Mouse (Mus musculus) CH12.LX (cell line): ENCODE measurements around the gene Bri3bp. TPM values are rescaled to one million over a fixed set of nuclear protein-coding genes. Genes with fewer than 3 reads are reported as not detected.
"Not testable (repeated sequence)": the region's sequence is repeated elsewhere in the genome, so short reads cannot be mapped to it uniquely, and the experiment has no call there.

Experiments
- DNase-seq: peaks from one replicate; pipeline ENCODE4 v3.0.0-alpha.2; 2013; ENCODE audit errors: extremely low read depth
- H3K27ac ChIP-seq: 2 replicates; pipeline ENCODE4 v1.5.1; 2012; ENCODE audit warnings: low read depth, mild to moderate bottlenecking, control low read depth, moderate library complexity; ENCODE audit not compliant: insufficient read depth
- H3K27me3 ChIP-seq: replicated peaks from 2 replicates; pipeline ENCODE3; 2012; ENCODE audit warnings: inconsistent platforms
- H3K36me3 ChIP-seq, 2 experiments: replicated peaks in 1 of 2; 2 replicates each; pipeline versions ENCODE3 to v1.6.1; 2012; ENCODE audit warnings: inconsistent platforms in 1 of 2, low read length in 1 of 2, mild to moderate bottlenecking in 1 of 2, mixed read lengths in 1 of 2, moderate library complexity in 1 of 2; ENCODE audit not compliant: control insufficient read depth in 1 of 2, insufficient read depth in 1 of 2
- H3K4me1 ChIP-seq, 2 experiments: 2 replicates each; pipeline ENCODE4 v1.6.1; 2012; ENCODE audit warnings: inconsistent platforms in 1 of 2, moderate library complexity in 1 of 2; ENCODE audit not compliant: insufficient read depth in 2 of 2, control insufficient read depth in 1 of 2
- H3K4me2 ChIP-seq: 2 replicates; pipeline ENCODE4 v1.6.1; 2012; ENCODE audit warnings: low read depth, mild to moderate bottlenecking, control low read depth; ENCODE audit not compliant: poor library complexity, insufficient read depth, severe bottlenecking
- H3K4me3 ChIP-seq, 3 experiments: fragments of 150-350 bp in 1 of 3; sonication (generic) in 1 of 3; replicated peaks in 1 of 3; 2 replicates each; pipeline versions ENCODE3 to v1.5.1; 2011 to 2012; ENCODE audit warnings: low read depth in 2 of 3, low read length in 2 of 3, mild to moderate bottlenecking in 2 of 3, moderate library complexity in 2 of 3, control low read depth in 1 of 3, improper control_type of control experiment in 1 of 3, inconsistent platforms in 1 of 3, mixed read lengths in 1 of 3; ENCODE audit not compliant: poor library complexity in 1 of 3
- H3K79me2 ChIP-seq: replicated peaks from 2 replicates; pipeline ENCODE4 v1.6.1; 2012; ENCODE audit warnings: mild to moderate bottlenecking, moderate library complexity; ENCODE audit not compliant: control insufficient read depth, poor library complexity, insufficient read depth, severe bottlenecking; ENCODE audit errors: extremely low read depth
- H3K9ac ChIP-seq: 2 replicates; pipeline ENCODE4 v1.6.1; 2012; ENCODE audit warnings: low read depth, mild to moderate bottlenecking, control low read depth, moderate library complexity; ENCODE audit not compliant: insufficient read depth
- H3K9me3 ChIP-seq: replicated peaks from 2 replicates; pipeline ENCODE3; 2012; ENCODE audit warnings: low read length, inconsistent platforms, mixed read lengths
- BHLHE40 ChIP-seq: IDR thresholded peaks from 2 replicates; pipeline ENCODE4 v1.6.1; 2011; ENCODE audit warnings: mild to moderate bottlenecking, low read depth, low read length, improper control_type of control experiment
- CHD1 ChIP-seq: IDR thresholded peaks from 2 replicates; pipeline ENCODE4 v1.6.1; 2012; ENCODE audit warnings: low read depth, low read length, improper control_type of control experiment, inconsistent platforms
- CHD2 ChIP-seq: IDR thresholded peaks from 2 replicates; pipeline ENCODE4 v1.6.1; 2011; ENCODE audit warnings: low read length, improper control_type of control experiment
- GABPA ChIP-seq: IDR thresholded peaks from 2 replicates; pipeline ENCODE4 v1.6.1; 2012; ENCODE audit warnings: low read depth, low read length, improper control_type of control experiment, inconsistent platforms; ENCODE audit not compliant: insufficient replicate concordance
- IRF4 ChIP-seq: IDR thresholded peaks from 2 replicates; pipeline ENCODE4 v1.6.1; 2014; ENCODE audit warnings: low read depth, mild to moderate bottlenecking, inconsistent platforms, low read length, improper control_type of control experiment
- MAX ChIP-seq: IDR thresholded peaks from 2 replicates; pipeline ENCODE4 v1.6.1; 2011; ENCODE audit warnings: low read length, improper control_type of control experiment
- MEF2A ChIP-seq: IDR thresholded peaks from 2 replicates; pipeline ENCODE4 v1.6.1; 2014; ENCODE audit warnings: low read depth, mild to moderate bottlenecking, inconsistent platforms, low read length, improper control_type of control experiment, borderline replicate concordance
- MXI1 ChIP-seq: IDR thresholded peaks from 2 replicates; pipeline ENCODE4 v1.6.1; 2011; ENCODE audit warnings: mild to moderate bottlenecking, low read depth, low read length, improper control_type of control experiment
- NRF1 ChIP-seq: IDR thresholded peaks from 2 replicates; pipeline ENCODE4 v1.6.1; 2014; ENCODE audit warnings: low read depth, mild to moderate bottlenecking, inconsistent platforms, low read length, improper control_type of control experiment, moderate library complexity
- PAX5 ChIP-seq: IDR thresholded peaks from 2 replicates; pipeline ENCODE4 v1.6.1; 2012; ENCODE audit warnings: low read length, inconsistent platforms, mixed read lengths
- POLR2A ChIP-seq: IDR thresholded peaks from 2 replicates; pipeline ENCODE4 v1.6.1; 2011; ENCODE audit warnings: low read depth, mild to moderate bottlenecking, improper control_type of control experiment, low read length
- TBP ChIP-seq: conservative IDR thresholded peaks from 2 replicates; pipeline ENCODE4 v1.6.1; 2011; ENCODE audit warnings: low read depth, low read length, improper control_type of control experiment
- UBTF ChIP-seq: IDR thresholded peaks from 2 replicates; pipeline ENCODE4 v1.6.1; 2012; ENCODE audit warnings: low read depth, mild to moderate bottlenecking, inconsistent platforms, low read length, improper control_type of control experiment, moderate library complexity
- USF1 ChIP-seq: IDR thresholded peaks from 2 replicates; pipeline ENCODE4 v1.6.1; 2014; ENCODE audit warnings: low read depth, mild to moderate bottlenecking, inconsistent platforms, low read length, improper control_type of control experiment
- ZNF384 ChIP-seq: IDR thresholded peaks from 2 replicates; pipeline ENCODE4 v1.6.1; 2012; ENCODE audit warnings: low read depth, low read length, improper control_type of control experiment, inconsistent platforms
- dilution Hi-C: fragments of 300-500 bp; cut with MboI; formaldehyde crosslinking; loops from 2 replicates; pipeline ENCODE4 v1.14.3; 2020; ENCODE audit warnings: low sequenced_read_pairs; ENCODE audit not compliant: extremely low pct_unique_long_range_greater_than_20kb, extremely low pct_ligation_motif_present
- in situ Hi-C: fragments of 300-500 bp; cut with MboI; formaldehyde crosslinking; loops from 3 replicates; pipeline ENCODE4 v1.14.3; 2019; ENCODE audit warnings: low sequenced_read_pairs, low pct_ligation_motif_present, low pct_unique_long_range_greater_than_20kb, mixed read lengths
- polyA plus RNA-seq: library from polyadenylated mRNA; unstranded; fragments of >175 nt; gene quantifications from 2 replicates; pipeline ENCODE4 v1.2.1, GENCODE M21; 2012; ENCODE audit warnings: low read depth; ENCODE audit not compliant: insufficient read length
- total RNA-seq, 2 experiments: library from RNA; depleted of rRNA; stranded (reverse); fragments of 300-350 nt in 1 of 2; fragments of >200 nt in 1 of 2; gene quantifications; 2 replicates each; pipeline ENCODE4 v1.2.3; 2012 to 2014

The Bri3bp gene
- total and polyA plus RNA-seq, 3 experiments, result 37.7 to 147 (median 49.6) TPM

- TF ChIP-seq UBTF (no peak), MEF2A (no peak)
These were observed 29.3 kb upstream of the Bri3bp start (continued) for GRCm38 (mm10) chr5:125411972-125412530.

GRCm38 (mm10) chr5:125412536-125412935 is 28.8 kb upstream of the Bri3bp start:
- Histone ChIP-seq H3K9me3 (peaks cover 24% of the 10 kb centered on the region), H3K36me3 (peaks cover 42 to 52% of the 10 kb centered on the region in 2 experiments), H3K4me1 (peaks cover under 1 to 12% of the 10 kb centered on the region in 2 experiments; a peak in 3 of 4 replicates)
- dilution Hi-C loops, in situ Hi-C loops, H3K4me2 ChIP-seq, H3K9ac ChIP-seq, H3K27me3 ChIP-seq, H3K4me3 ChIP-seq, H3K27ac ChIP-seq, DNase-seq, H3K79me2 ChIP-seq: not testable (repeated sequence)

- H3K36me3 ChIP-seq, result peaks cover 54 to 64% of the 10 kb centered on the region in 2 experiments
- in situ Hi-C loops, result no loop called here
- TF ChIP-seq NRF1, result no peak
- TF ChIP-seq TBP, result no peak
- TF ChIP-seq ZNF384, result no peak
- TF ChIP-seq UBTF, result no peak
- no peak for TF ChIP-seq PAX5
- no peak for TF ChIP-seq CHD2
- no peak for TF ChIP-seq USF1
- TF ChIP-seq MAX, result no peak
- TF ChIP-seq GABPA, result no peak
- no peak for TF ChIP-seq CHD1
- TF ChIP-seq MXI1, result no peak
- no peak for TF ChIP-seq IRF4
- no peak for TF ChIP-seq MEF2A
- TF ChIP-seq POLR2A, result no peak
- no peak for TF ChIP-seq BHLHE40
These were observed 27.6 kb upstream of the Bri3bp start for GRCm38 (mm10) chr5:125413763-125414162.

More at GRCm38 (mm10) chr5:125413763-125414162, 27.6 kb upstream of the Bri3bp start:
- H3K79me2 ChIP-seq, result no peaks in the 10 kb centered on the region
- no peak overlapping the region for H3K27ac ChIP-seq
- no peak overlapping the region for H3K4me3 ChIP-seq
- H3K9me3 ChIP-seq, result peaks cover 34% of the 10 kb centered on the region
- no peak overlapping the region for H3K9ac ChIP-seq
- H3K4me2 ChIP-seq, result no peak overlapping the region
- dilution Hi-C loops, result no loop called here
- H3K27me3 ChIP-seq, result no peaks in the 10 kb centered on the region
- DNase-seq, result no peak
- peaks cover 0 to under 1% of the 10 kb centered on the region in 2 experiments; a peak in 1 of 4 replicates for H3K4me1 ChIP-seq
